Mouse (Mus musculus) adipocyte (in vitro differentiated cells): ENCODE results near the gene Mef2d.
A peak's percentile ranks its signal among the peaks of the same experiment; 100 is the strongest.

ENCODE experiments used
- DNase-seq: peaks from one replicate; pipeline ENCODE4 v3.0.0-alpha.2; 2016; ENCODE audit warnings: low spot score

Mef2d gene

DNA sequence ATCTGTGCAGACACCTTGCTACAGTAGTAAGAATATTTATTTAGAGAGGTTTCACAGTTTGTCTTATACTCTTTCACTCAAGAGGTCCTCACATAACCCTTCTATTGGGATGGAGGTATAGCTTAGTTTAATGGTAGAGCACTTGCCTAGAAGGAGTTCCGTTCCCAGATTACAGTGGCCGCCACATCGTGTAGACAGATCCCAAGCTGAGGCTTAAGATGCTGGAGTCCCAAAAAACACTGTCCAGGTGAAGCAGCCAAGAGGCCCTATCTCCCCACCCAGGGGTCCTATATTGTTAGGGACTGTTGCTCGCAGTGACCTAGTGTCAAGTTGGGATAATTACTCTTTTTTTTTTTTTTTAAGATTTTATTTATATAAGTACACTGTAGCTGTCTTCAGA lies 36.8 kb downstream of the Mef2d start:
- no peak for DNase-seq

DNA sequence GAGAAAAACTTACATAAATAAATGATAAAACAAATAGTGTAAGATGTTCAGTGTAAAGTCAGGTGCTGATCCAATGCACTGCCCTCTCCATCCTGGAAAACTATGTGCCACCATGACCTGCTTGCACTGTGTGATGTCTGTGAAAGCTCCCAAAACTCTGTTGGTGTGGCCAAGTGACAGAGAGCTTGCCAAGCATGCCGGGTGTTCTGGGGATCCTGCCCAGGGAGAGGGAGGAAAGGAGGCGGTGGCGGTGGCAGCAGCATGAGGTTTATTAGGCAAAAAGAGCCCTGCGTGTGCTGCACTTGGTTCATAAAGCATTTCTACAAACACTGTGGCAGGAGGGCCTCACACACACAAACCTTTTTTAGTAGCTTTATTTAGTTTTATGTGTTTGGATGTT lies 39.2 kb downstream of the Mef2d start:
- DNase-seq = peak; percentile 89

DNA sequence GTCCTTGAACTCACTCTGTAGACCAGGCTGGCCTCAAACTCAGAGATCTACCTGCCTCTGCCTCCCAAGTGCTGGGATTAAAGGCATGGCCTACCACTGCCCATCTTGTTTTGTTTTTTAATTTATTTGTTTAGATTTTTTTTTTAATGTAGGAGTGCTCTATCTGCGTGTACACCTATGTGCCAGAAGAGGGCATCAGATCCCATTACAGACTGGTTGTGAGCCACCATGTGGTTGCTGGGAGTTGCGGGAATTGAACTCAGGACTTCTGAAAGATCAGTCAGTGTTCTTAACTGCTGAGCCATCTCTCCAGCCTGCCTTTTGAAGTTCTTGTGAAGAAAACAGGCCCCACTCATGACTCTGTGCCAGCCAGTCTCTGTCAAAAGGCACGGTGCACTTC lies 44.3 kb downstream of the Mef2d start:
- no peak for DNase-seq

DNA sequence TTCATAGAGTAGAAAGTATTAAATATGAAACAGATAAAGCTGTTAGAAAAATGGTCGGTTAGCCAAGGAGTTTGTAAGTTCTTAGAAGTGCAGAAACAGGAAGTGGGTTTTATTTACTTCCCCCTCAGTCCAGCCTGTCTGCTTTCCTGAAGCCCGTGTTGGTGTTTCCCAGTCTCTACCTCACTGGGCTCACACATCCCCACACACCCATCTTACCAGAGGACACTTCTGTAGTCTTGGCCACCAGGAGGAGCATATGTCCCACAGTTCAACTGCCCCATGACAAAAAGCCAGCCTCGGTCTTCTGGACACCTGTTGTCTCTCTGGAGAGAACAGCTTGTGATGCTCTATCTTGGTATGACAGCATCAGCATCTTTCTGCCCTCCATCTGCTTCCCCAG lies 49.0 kb downstream of the Mef2d start:
- peak; percentile 56 for DNase-seq

DNA sequence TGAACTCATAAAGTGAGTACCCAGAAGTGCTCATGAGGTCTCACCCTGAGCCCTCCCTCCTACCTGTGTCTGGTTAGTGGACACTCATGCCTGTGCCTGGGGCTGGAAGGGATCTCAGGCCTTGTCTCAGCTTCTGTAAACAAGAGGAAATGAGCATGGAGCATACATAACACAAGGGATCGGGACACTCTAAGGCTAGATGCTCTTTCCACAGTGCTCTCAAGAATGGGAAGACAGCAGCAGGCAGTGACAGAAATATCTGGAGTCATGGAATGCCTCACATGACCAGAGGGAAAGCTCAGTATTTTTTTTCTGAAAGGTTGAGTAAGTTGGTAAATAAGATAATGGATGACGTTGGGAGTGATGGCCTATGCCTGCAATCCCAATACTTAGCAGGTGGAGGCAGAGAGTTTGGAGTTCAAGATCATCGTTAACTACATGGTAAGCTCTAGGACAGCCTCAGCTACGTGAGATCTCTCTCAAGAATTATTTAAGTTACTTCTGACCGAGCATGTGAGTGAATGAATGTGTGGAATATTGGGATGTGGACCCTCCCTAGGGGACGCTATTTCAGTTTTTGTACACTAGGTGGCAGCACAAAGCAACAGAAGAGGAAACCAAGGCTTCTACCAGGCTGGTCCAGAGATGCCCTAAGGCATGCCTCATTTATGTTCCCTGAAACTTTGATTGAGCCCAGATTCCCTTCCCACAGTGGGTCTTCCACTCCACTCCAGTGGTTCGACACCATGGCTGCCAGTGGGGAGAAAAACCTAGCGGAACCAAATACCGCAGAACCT lies 49.8 kb downstream of the Mef2d start:
- peak; percentile 68 for DNase-seq

DNA sequence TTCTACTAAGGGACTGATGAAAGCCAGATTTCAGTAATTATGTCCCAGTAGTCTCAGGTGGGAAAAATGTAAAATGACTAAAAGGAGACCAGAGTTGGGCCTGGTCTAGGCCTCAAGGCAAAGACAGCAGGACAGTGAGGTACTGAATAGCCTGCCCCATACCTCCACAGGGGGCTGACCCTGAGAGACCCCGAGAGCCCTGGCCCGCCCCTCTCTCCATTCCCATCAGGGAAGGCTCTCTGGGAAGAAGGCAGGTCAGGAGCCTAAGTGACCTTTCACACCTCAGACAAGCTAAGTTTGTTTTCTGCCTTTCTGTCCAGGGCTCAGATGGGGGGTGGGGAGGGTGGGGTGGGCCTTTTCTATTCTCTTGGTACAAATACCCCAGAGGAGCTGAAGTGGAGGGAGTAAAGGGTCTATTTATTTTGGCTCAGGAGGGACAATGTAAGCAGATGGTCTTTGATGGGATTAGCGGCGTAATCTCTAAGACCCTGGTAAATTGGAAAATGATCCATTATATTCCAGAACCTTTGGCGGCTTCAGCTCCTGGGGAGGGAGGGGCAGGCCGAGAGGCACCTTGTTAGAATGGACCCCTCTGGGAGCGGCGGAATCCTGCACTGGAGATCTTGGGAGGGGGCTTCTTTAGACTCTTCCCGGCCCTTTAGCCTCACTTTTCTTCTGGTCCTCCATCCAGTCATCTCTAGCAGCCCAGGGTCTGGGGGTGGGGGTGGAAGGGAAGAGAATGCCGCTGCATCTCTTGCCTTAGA lies 55.8 kb downstream of the Mef2d start:
- DNase-seq = no peak

DNA sequence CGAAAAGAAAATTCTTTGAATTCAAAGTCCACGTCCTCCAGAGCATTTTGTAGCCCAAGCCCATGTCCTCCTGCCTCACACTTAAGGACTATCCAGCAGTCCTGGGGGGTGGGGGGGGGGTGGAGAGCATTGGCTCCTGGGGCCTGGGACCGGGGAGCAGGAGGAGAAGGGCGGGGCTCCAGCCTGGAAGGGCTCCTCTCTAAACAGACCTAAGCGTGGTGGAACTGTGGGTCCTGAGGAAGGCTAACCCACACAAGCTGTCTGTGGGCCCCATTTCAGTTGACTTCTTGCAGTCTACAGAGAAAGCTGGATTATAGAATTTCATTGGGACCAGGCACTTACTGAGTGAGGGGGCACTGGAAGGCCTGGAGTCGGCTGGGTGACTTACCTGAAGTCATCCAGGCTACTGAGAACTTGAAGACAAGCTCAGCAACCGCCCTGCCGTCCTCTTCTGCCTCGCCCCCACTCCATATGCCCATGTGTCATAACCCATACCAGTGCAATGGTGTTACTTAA lies 56.4 kb downstream of the Mef2d start:
- no peak for DNase-seq

DNA sequence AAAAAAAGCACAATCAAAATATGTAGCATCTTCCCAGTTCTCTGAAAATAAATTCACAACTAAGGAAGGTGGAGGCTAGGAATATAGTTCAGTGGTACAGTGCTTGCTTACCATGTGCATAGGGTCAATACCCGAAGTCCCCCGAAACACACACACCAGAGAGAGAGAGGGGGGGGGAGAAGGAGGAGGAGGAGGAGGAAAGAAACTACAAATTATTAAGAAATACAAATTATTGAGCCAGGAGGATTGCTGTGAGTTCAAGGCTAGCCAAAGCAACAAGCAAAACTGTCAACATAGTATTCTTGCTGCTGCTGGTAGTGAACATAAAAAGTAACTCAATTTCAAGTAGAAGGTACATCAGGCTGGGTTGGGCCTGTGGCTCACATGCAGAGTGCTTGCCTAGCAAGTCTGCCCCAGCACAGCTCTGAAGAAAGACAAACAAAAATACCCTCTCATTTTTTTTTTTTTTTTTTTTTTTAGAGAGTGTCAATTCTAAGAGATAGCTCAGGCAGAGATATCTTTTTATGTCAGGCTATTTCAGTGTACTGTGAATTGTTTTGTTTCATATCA lies 57.5 kb downstream of the Mef2d start:
- DNase-seq = no peak

DNA sequence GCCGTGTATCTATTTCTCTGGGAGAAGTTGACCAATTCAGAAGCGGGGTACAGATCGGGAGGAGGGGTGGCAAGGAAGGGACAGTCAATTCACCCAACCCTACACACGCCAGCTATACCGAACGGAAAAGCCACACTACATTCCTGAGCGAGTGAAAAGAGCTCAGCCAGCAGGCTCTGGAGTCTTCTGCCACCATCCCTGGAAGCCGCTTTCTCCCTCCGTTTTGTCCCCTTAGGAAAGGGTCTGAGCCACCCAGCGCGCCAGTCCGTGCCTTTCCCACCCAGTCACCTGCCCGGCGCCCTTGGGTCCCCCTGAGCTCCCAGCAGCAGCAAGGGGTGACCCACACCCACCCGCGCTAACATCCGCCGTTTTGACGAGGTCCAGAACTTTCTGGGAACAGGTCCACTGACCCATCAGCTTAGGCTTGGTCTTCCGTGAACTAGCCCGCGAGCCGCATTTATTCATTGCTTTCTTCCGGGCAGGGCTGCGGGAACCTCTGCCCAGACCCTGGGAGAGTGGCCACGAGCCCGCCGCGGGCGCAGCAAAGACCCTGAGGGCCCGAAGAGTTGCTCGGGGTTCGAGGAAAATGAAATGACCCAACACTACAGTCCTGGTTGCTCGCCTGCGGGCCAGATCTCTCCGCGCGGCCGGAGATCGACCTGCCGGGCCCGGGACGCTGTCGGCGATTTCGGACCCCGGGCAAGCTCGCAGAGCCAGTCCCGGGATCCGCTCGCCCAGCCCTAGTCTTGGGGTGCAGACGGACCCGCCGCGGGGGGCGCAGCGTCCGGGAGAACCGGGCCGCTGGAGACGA lies 58.2 kb downstream of the Mef2d start:
- no peak for DNase-seq

DNA sequence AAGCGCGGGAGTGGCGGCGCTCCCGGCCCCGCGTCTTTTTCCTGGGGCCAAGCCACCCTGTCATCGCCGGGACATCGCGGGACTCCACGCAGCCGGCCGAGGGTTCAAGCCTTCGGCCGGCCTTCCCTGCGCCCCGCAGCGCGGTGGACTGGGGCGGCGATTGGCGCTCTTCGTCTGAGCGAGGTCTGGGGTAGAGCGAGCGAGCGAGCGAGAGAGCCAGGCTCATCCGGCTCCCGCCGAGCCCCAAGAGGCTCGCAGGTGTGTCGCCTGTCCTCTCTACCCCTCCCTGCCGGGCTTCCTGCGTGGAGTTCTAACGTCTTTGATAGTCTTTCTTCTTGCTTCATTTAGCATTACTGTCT lies 58.8 kb downstream of the Mef2d start:
- DNase-seq = no peak

DNA sequence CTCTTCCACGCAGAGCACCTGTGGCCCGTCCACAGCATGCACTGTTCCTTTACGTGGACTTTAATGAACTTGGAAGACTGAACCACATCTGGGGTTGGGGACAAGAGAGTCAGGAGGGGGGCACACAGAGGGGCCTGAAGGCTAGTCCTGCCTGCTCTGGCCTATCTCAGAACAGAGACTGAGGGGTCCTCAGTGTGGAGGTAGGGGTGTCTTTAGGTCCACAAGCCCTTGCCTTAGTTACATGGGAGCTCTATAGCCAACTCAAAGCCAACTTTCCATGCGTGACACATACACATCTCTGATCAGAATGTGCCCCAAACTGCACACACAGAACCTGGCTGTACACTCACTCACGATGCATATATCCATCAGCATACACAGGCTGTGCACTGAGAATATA lies 59.5 kb downstream of the Mef2d start:
- no peak for DNase-seq

DNA sequence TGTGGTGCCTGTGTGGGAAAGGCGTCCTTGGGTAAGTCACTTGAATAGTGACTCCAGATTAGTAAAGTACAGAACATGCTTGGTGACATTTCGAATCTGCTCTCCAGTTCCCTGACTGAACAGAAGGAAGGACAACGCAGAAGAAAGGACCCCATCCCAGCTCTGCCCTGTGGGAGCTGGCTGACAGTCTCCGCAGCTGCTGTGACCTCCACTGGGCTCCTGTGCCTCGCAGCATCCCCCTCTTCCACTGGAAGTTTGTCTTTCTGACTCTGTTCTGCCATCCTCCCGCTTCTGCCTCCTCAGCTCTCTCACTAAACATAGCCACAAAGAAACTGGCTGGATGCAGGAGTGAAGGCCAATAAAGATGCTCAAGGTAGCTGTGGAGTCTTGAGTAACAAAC lies 60.8 kb downstream of the Mef2d start:
- DNase-seq = no peak

DNA sequence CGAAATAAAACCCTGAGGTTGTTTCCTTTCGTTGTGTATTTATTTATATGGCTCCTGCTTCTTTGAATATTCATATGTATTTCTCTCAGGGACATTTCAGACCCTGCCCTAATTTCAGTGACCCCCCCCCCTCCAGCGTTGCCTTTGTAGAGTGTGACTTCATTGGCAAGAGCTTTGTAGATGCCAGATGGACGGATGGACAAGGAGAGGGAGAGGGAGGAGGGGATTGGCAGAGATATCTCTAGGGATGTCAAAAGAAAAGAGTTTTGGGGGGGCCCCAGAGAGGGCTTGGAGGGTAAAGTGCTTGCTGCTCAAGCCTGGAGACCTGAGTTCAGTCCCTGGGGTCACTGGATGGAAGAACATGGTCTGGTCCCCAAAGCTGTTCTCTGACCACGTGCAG lies 61.3 kb downstream of the Mef2d start:
- DNase-seq = no peak

DNA sequence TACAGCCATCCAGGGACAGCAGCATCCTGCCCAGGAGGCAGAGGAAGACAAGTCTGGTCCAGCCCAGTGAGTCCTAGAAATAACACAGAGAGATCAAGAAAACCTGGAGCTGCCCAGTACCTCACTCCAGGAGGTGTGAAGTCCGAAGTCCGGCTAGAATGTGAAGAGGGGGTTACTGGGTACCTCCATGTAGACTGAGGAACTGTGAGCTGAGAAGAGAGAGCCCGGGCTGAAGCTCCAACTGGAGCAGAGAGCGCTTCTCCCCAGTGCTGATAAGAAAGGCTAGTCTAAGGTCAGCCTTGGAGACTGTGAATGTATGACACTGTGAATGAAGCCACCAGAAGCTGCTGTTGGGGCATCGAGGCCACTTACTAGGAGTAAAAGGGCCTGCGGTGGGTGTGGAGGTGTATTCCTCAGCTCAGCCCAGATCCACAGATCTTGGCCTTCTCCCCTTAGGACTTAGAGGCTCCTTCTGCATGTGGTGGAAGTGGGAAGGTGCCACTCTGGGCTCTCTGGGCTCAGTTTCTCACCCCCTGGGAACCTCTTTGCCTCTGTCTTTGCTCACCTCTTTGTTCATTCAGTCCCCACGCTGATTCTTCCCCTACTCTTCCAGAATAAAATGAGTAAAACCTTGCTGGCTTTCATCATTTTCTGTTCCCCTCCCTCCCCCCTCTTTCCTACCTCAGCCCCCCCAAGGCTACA lies 62.0 kb downstream of the Mef2d start:
- DNase-seq = no peak

DNA sequence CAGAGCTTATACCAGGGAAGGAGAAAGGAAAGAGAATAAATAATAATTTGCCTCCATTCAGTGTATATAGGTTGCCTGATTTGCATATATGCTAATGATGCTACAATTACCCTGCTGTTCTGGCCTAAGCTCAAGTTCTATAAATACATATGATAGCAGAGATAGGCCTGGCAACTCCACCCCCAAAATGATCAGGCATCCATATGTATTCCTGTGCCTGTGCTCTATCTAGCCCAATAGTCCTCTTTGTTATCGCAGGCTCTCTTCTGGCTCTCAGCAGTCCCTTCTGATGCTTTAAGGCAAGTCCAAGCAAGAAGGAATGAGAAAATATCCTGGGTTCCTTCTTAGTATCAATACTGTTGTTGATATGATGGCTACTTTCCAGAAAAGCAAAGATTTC lies 62.6 kb downstream of the Mef2d start:
- DNase-seq = no peak

DNA sequence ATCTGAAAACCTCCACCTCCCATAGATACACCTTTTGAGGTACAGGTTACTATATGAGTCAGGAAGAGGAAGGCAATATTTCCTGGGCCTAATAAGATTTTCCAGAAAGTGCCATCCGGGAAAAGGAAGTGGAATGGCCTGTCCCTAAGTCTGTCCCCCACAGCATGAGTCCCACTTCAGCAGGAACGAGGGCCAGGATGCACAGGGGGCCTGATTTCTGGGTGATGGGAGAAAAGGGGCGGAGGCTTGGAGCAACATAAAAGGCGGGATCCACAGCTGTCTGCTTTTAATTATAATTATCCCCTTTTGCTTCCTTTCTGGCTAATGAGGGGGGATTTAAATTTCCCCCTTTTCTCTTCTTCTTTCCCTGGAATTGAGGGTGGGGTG lies 63.0 kb downstream of the Mef2d start:
- DNase-seq = no peak

DNA sequence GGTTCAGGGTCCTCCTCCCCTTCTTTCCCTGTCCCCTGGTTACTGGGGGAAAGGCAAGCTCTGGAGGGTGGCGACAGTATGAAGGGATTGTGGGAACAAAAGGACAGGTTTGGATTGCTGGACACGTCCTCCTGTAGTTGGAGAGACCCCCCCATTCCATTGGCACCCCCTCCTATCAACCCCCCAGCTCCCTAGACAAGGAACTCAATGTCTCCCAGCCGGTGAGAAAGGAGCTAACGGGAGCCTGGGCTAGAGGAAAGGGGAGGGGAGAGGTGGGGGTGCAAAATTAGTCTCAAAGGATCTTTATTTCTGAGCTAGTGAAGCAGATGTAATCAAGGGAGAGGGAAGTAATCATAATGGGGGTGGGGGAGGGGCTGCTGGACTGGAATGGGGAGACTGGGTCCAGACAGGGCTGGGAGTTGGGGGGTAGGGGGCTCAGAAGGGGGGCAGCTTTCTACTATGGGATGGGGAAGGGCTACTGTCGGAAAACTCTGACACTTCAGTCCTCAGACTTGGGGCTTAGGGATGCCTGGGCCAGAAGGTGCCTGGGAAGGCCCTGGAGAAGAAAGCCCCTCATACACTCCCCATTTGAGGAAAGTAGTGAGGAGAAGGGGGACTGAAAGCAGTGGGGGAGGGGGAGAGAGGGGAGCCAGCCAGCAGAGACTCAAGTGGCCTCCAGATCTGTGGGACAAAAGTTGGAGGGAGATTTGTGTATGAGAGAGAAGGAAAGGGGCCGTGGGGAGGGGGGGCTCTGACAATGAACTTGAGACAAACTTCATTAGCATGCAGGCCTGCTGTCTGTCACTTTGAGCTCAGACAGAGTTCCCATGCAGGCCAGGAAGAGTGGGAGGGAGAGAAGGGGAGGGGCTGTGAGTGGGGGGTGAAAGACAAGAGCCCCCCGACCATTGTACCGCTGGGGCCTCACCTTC lies 63.7 kb downstream of the Mef2d start:
- no peak for DNase-seq

DNA sequence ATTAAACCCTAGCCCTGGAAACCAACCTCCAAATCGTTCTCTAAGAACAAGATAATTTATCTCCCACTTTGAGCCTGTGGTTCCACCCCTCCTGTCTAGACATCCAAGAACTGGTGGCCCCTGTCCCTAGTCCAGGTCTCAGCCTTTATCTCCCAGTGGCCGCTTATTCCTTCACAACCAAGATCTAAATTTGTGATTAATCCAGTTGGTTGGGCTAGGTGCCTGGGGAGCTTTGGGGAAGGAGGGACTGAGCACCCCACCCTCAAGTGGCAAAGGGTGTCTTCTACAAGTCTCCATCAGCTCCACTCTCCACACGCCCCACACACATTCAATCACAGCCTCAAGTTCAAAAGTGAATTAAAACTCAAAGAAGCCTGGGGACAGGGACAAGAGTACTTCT lies 64.3 kb downstream of the Mef2d start:
- DNase-seq = no peak

DNA sequence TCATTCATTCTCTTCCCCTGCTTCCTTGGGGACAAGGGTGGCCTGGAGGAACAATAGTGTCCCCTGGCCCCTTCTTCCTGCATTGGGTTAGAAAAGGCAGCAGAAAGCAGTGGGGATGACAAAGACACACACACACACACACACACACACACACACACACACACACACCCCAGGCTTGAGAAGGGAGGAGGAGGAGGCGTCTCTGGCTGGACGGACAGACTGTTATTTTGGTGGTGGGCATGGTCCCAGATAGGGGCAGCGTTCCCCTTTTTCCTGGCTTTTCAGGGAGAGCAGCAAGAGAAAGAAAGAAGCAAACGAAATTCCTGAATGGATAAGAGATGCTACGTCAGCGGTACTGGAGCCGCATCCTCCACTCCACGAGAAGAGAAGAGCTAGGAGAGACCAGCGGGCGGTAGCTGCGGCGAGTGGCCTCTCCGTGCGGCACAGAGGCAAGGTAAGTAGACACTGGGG lies 64.8 kb downstream of the Mef2d start:
- DNase-seq = no peak

DNA sequence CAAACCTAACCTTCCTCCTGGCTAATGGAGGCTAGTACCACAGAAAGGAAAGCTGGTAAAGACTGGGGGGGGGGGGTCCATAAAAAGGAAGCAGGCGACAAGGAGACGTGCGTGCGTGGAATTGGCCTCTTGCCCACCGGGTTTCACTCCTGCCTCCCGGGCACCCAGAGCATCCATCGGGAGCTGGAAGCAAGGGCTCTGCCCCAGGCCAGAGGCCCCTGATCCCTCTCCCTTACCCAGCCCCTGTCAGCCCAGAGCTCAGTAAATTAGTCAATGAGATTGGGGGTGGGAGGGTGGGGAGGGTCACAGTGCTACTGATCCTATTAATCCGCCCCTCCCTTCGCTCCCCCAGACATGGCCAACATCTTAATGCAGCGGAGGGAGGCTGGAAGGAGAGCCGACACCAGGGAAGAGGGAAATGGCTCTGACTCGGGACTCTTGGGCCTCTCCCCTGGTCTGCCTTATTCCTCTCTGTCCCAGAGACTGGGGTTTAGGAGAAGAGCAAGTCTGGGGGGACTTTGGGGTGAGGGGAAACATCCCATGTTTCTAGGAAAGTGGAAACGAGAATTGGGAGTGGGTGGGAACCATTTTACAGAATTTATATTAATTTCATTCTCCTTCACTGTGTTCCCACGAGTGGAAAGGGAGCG lies 65.4 kb downstream of the Mef2d start:
- DNase-seq = no peak
